ENCODE assay signal across 8 mouse cellular contexts in genomic region chr10:117431850-117432249, GRCm38 (mm10). TPM values are rescaled to one million over a fixed set of nuclear protein-coding genes. Genes with fewer than 3 reads are reported as not detected.
DNase-seq lines count a peak whose midpoint lies in the region; ATAC-seq and TF ChIP-seq lines count a peak whose summit lies in the region.
"Had no signal": no experiment of that assay in that cellular context is flagged by ENCODE, and none has a peak within 500 bp of the region (broad histone marks: within the 10 kb centered on the region; RNA-seq: fewer than 3 reads in every experiment).

No protein-coding gene starts in this region.

- no peak overlapping the region for H3K4me3 ChIP-seq in hindbrain, embryonic 13.5 days
- H3K4me3 ChIP-seq in hindbrain, embryonic 11.5 days (ENCODE audit: low read depth, low read length): no peak overlapping the region
- H3K4me3 ChIP-seq in embryonic facial prominence, embryonic 15.5 days (replicated peaks): no peak overlapping the region
- no peak overlapping the region for H3K4me3 ChIP-seq in liver, postnatal 0 days (ENCODE audit: low read depth, low read length)
- H3K4me3 ChIP-seq: myocyte had no signal

- TF ChIP-seq EP300 in liver, postnatal 0 days (IDR thresholded peaks at IDR 0.05; ENCODE audit: low read depth): no peak

- no peak overlapping the region for H3K27ac ChIP-seq in hindbrain, embryonic 13.5 days
- H3K27ac ChIP-seq in hindbrain, embryonic 11.5 days (ENCODE audit: low read depth, low read length): no peak overlapping the region
- H3K27ac ChIP-seq in embryonic facial prominence, embryonic 15.5 days (replicated peaks): no peak overlapping the region
- H3K27ac ChIP-seq in liver, postnatal 0 days (ENCODE audit: low read depth): no peak overlapping the region

- no peak for TF ChIP-seq CTCF in liver, postnatal 0 days (IDR thresholded peaks at IDR 0.05; ENCODE audit: low read depth)

- no peak overlapping the region for H3K9ac ChIP-seq in hindbrain, embryonic 13.5 days
- no peak overlapping the region for H3K9ac ChIP-seq in hindbrain, embryonic 11.5 days (ENCODE audit: low read depth, low read length)
- H3K9ac ChIP-seq in embryonic facial prominence, embryonic 15.5 days: no peak overlapping the region
- H3K9ac ChIP-seq in liver, postnatal 0 days (replicated peaks): no peak overlapping the region

- no peak for DNase-seq in hindbrain, embryonic 11.5 days (ENCODE audit: low spot score)
- peak; percentile 93 for DNase-seq in adipocyte (ENCODE audit: low spot score)
- DNase-seq in liver, postnatal 0 days: no peak

- H3K4me1 ChIP-seq in hindbrain, embryonic 13.5 days (replicated peaks): peaks cover 18% of the 10 kb centered on the region
- no peaks in the 10 kb centered on the region; the same call in 1 of the 2 replicates for H3K4me1 ChIP-seq in hindbrain, embryonic 11.5 days (replicated peaks; ENCODE audit: control insufficient read depth, insufficient read depth, low read length)
- H3K4me1 ChIP-seq in embryonic facial prominence, embryonic 15.5 days: peaks cover 19% of the 10 kb centered on the region
- H3K4me1 ChIP-seq in liver, postnatal 0 days (ENCODE audit: insufficient read depth): peaks cover 9% of the 10 kb centered on the region

- ATAC-seq in hindbrain, embryonic 13.5 days (ENCODE audit: low FRiP score): no peak
- ATAC-seq in hindbrain, embryonic 11.5 days (ENCODE audit: low FRiP score): no peak
- no peak for ATAC-seq in embryonic facial prominence, embryonic 15.5 days (ENCODE audit: insufficient number of reproducible peaks, low FRiP score, low TSS enrichment, low read depth)
- ATAC-seq in liver, postnatal 0 days: no peak
- no peak for ATAC-seq in activated CD4-positive, CD25-positive, alpha-beta regulatory T cell, adult 4 months
- ATAC-seq in megakaryocyte, adult 5-6 weeks (ENCODE audit: poor library complexity, severe bottlenecking): no peak

- H3K36me3 ChIP-seq in hindbrain, embryonic 13.5 days: no peaks in the 10 kb centered on the region
- H3K36me3 ChIP-seq in hindbrain, embryonic 11.5 days (ENCODE audit: control insufficient read depth, insufficient read depth, low read length): no peaks in the 10 kb centered on the region
- H3K36me3 ChIP-seq in embryonic facial prominence, embryonic 15.5 days: no peaks in the 10 kb centered on the region
- H3K36me3 ChIP-seq in liver, postnatal 0 days (replicated peaks; ENCODE audit: insufficient read depth, low read length): no peaks in the 10 kb centered on the region

- peak overlapping the region; percentile 39; the same call in 1 of the 2 replicates for H3K4me2 ChIP-seq in hindbrain, embryonic 13.5 days
- no peak overlapping the region for H3K4me2 ChIP-seq in hindbrain, embryonic 11.5 days (replicated peaks; ENCODE audit: low read depth, low read length)
- H3K4me2 ChIP-seq in embryonic facial prominence, embryonic 15.5 days (replicated peaks): peak overlapping the region; percentile 47
- H3K4me2 ChIP-seq in liver, postnatal 0 days (ENCODE audit: low read depth, low read length): peak overlapping the region; percentile 60; the same call in 1 of the 2 replicates

- H3K27me3 ChIP-seq in hindbrain, embryonic 13.5 days: peaks cover 9% of the 10 kb centered on the region
- H3K27me3 ChIP-seq in hindbrain, embryonic 11.5 days (ENCODE audit: control insufficient read depth, insufficient read depth, low read length): no peaks in the 10 kb centered on the region
- H3K27me3 ChIP-seq in embryonic facial prominence, embryonic 15.5 days: peaks cover 9% of the 10 kb centered on the region; the same call in 1 of the 2 replicates
- H3K27me3 ChIP-seq in liver, postnatal 0 days (ENCODE audit: insufficient read depth, low read length): no peaks in the 10 kb centered on the region

- WGBS in hindbrain, embryonic 13.5 days: 76% methylated on average over 12 of the region's 12 CpGs
- WGBS in hindbrain, embryonic 11.5 days: 77% methylated on average over 12 of the region's 12 CpGs
- WGBS in embryonic facial prominence, embryonic 15.5 days: 66% methylated on average over 12 of the region's 12 CpGs
- WGBS in liver, postnatal 0 days (ENCODE audit: insufficient replicate concordance): 71% methylated on average over 12 of the region's 12 CpGs

- H3K9me3 ChIP-seq in hindbrain, embryonic 13.5 days: no peaks in the 10 kb centered on the region
- no peaks in the 10 kb centered on the region for H3K9me3 ChIP-seq in hindbrain, embryonic 11.5 days (ENCODE audit: control insufficient read depth, low read length)
- H3K9me3 ChIP-seq in embryonic facial prominence, embryonic 15.5 days (replicated peaks): no peaks in the 10 kb centered on the region
- H3K9me3 ChIP-seq in liver, postnatal 0 days (ENCODE audit: low read length): no peaks in the 10 kb centered on the region

RNA-seq across cellular contexts. Expression of gene Cpsf6, which starts 52.0 kb away (rescaled TPM):
- 177 and 179 TPM in 2 replicates for polyA plus RNA-seq in hindbrain, embryonic 13.5 days (2015; fragmentation: Nextera tagmentation; extraction: Ambion mirVana)
- polyA plus RNA-seq in hindbrain, embryonic 11.5 days (2014; fragmentation: Nextera tagmentation; extraction: Ambion mirVana): 230 and 231 TPM in 2 replicates
- 124 and 127 TPM in 2 replicates for polyA plus RNA-seq in embryonic facial prominence, embryonic 15.5 days (2015; fragmentation: Nextera tagmentation; extraction: Ambion mirVana)
- polyA plus RNA-seq in liver, postnatal 0 days (2015; fragmentation: Nextera tagmentation; extraction: Ambion mirVana): 34.4 and 38.6 TPM in 2 replicates
- 100 to 1,000 TPM; 109 to 110 TPM for polyA plus RNA-seq in activated CD4-positive, CD25-positive, alpha-beta regulatory T cell, adult 4 months (2017; shearing (Covaris generic))
- total RNA-seq in megakaryocyte, adult 5-6 weeks (2015): 70.3 and 88.4 TPM in 2 replicates
- 87.7 and 103 TPM in 2 replicates for total RNA-seq in megakaryocyte, adult 5-6 weeks (2017)
